Comparison of ENCODE assay signal across 22 mouse cellular contexts in the genomic region with DNA sequence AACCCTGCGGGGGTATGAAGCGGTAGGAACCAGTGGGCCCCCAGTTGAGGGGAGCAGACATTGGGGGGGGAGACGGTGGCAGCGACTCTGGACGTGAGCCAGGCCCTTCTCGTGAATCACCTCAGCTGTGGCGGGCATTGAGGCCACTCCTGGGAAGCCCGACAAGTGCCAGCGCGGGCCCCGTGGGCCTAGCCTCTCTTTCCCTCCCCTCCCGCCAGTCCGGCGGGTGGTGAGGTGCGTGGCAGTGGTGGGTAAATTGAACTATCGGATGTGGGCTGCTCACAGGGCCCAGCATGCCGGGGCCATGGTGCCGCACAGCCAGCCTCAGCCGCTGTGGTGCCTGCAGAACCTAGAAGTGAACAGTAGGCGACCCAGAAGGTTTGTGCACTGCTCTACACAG.
DNase-seq lines count a peak whose midpoint lies in the region; ATAC-seq and TF ChIP-seq lines count a peak whose summit lies in the region.
"Had no signal": no experiment of that assay in that cellular context is flagged by ENCODE, and none has a peak within 500 bp of the region (broad histone marks: within the 10 kb centered on the region; RNA-seq: fewer than 3 reads in every experiment).

No protein-coding gene starts in this region.

- no peaks in the 10 kb centered on the region for H3K4me1 ChIP-seq in hindbrain, postnatal 0 days (ENCODE audit: insufficient read depth, low read length)
- no peaks in the 10 kb centered on the region for H3K4me1 ChIP-seq in hindbrain, embryonic 10.5 days (replicated peaks)
- 0 out of 2 replicates have a peak, but pooled peaks cover 2% of the 10 kb centered on the region for H3K4me1 ChIP-seq in testis, adult 2 months (ENCODE audit: control insufficient read depth, insufficient read depth, low read length)
- H3K4me1 ChIP-seq: forebrain, embryonic 12.5 days had no signal

- WGBS in hindbrain, postnatal 0 days, result 77% methylated on average over 19 of the region's 20 CpGs
- 71% methylated on average over 20 of the region's 20 CpGs for WGBS in hindbrain, embryonic 10.5 days

- no peak overlapping the region for H3K4me2 ChIP-seq in hindbrain, postnatal 0 days (ENCODE audit: low read depth, low read length)
- H3K4me2 ChIP-seq: forebrain, embryonic 12.5 days had no signal

- no peak overlapping the region for H3K4me3 ChIP-seq in hindbrain, postnatal 0 days (ENCODE audit: low read length)
- no peak overlapping the region for H3K4me3 ChIP-seq in hindbrain, embryonic 10.5 days
- peak overlapping the region; percentile 67 for H3K4me3 ChIP-seq in testis, adult 2 months (ENCODE audit: control insufficient read depth, low read depth, low read length)
- H3K4me3 ChIP-seq: forebrain, embryonic 12.5 days had no signal

- H3K27me3 ChIP-seq in hindbrain, postnatal 0 days (ENCODE audit: insufficient read depth, low read length), result no peaks in the 10 kb centered on the region
- no peaks in the 10 kb centered on the region for H3K27me3 ChIP-seq in hindbrain, embryonic 10.5 days (ENCODE audit: insufficient read depth, poor library complexity, severe bottlenecking)
- no peaks in the 10 kb centered on the region for H3K27me3 ChIP-seq in testis, adult 2 months (ENCODE audit: control insufficient read depth, insufficient read depth, low read length)
- H3K27me3 ChIP-seq: forebrain, embryonic 12.5 days had no signal

- no peak for DNase-seq in hindbrain, postnatal 0 days (ENCODE audit: low spot score)
- no peak for DNase-seq in hindbrain, embryonic 10.5 days (ENCODE audit: low spot score)
- DNase-seq in testis, postnatal 14 days (ENCODE audit: low spot score), result no peak
- peak; percentile 43 for DNase-seq in ZHBTc4 (ENCODE audit: low read depth, low spot score)
- DNase-seq in kidney, adult 11 months, result no peak
- DNase-seq in spleen, postnatal 4 days (ENCODE audit: low spot score in 2 of 2), result no peak
- DNase-seq: adrenal gland, adult 8-10 months; cerebellum, adult 11-12 months; cerebellum, postnatal 36 days; gastrocnemius, postnatal 10 days; heart, adult 18-20 months; heart, postnatal 36 days; kidney, adult 8-10 months; kidney, postnatal 25 days; liver; liver, postnatal 0 days; lung, postnatal 10 days; thymus, adult 18-20 months; thymus, postnatal 4 days had no signal

- ATAC-seq in hindbrain, postnatal 0 days, result 0 out of 2 replicates have a peak, but pooled peaks have one; percentile 15
- ATAC-seq: inflammation-experienced regulatory T-cells, adult 6 months; liver, postnatal 0 days had no signal

- H3K9me3 ChIP-seq in hindbrain, postnatal 0 days (ENCODE audit: low read length), result peaks cover 7% of the 10 kb centered on the region; the same call in 1 of the 2 replicates
- peaks cover 20% of the 10 kb centered on the region for H3K9me3 ChIP-seq in hindbrain, embryonic 10.5 days

- TF ChIP-seq POLR2A in testis, adult 2 months (IDR thresholded peaks at IDR 0.05; ENCODE audit: control insufficient read depth, low read depth, low read length), result no peak

- no peak for TF ChIP-seq CTCF in hindbrain, postnatal 0 days (IDR thresholded peaks at IDR 0.05; ENCODE audit: low read depth)
- TF ChIP-seq CTCF in testis, adult 2 months (IDR thresholded peaks at IDR 0.05; ENCODE audit: control insufficient read depth, insufficient read depth, insufficient replicate concordance, low read depth, low read length), result no peak

- no peak overlapping the region for H3K9ac ChIP-seq in hindbrain, postnatal 0 days (replicated peaks; ENCODE audit: low read length)
- H3K9ac ChIP-seq: forebrain, embryonic 12.5 days; liver, postnatal 0 days had no signal

- no peaks in the 10 kb centered on the region for H3K36me3 ChIP-seq in hindbrain, postnatal 0 days (ENCODE audit: insufficient read depth, low read length)
- H3K36me3 ChIP-seq in hindbrain, embryonic 10.5 days, result no peaks in the 10 kb centered on the region
- H3K36me3 ChIP-seq in testis, adult 2 months (ENCODE audit: control insufficient read depth, insufficient read depth, low read length), result no peaks in the 10 kb centered on the region
- H3K36me3 ChIP-seq: forebrain, embryonic 12.5 days had no signal

- H3K27ac ChIP-seq in hindbrain, postnatal 0 days, result no peak overlapping the region
- no peak overlapping the region for H3K27ac ChIP-seq in hindbrain, embryonic 10.5 days
- no peak overlapping the region for H3K27ac ChIP-seq in testis, adult 2 months (ENCODE audit: control insufficient read depth, insufficient read depth, low read depth, low read length)
- H3K27ac ChIP-seq: forebrain, embryonic 12.5 days had no signal
